Mouse (Mus musculus) bone marrow macrophage, adult 2 months (primary cell): ENCODE measurements around the gene Foxn3. TPM values are rescaled to one million over a fixed set of nuclear protein-coding genes. Genes with fewer than 3 reads are reported as not detected.
"Not testable (repeated sequence)": the region's sequence is repeated elsewhere in the genome, so short reads cannot be mapped to it uniquely, and the experiment has no call there.

Experiments used
- H3K27ac ChIP-seq: 2 replicates; pipeline ENCODE4 v1.5.1; 2012; ENCODE audit warnings: low read depth, low read length; ENCODE audit not compliant: insufficient read depth
- H3K4me1 ChIP-seq: 2 replicates; pipeline ENCODE4 v1.6.1; 2012; ENCODE audit warnings: low read length; ENCODE audit not compliant: control insufficient read depth, insufficient read depth
- H3K4me3 ChIP-seq: 2 replicates; pipeline ENCODE4 v1.5.1; 2012; ENCODE audit warnings: mild to moderate bottlenecking, low read length, moderate library complexity; ENCODE audit not compliant: insufficient read depth
- CTCF ChIP-seq: IDR thresholded peaks from 2 replicates; pipeline ENCODE4 v1.5.1; 2012; ENCODE audit warnings: low read depth, mild to moderate bottlenecking, low read length, moderate library complexity
- POLR2A ChIP-seq: IDR thresholded peaks from 2 replicates; pipeline ENCODE4 v1.6.1; 2012; ENCODE audit warnings: mild to moderate bottlenecking, low read depth, low read length, borderline replicate concordance
- polyA plus RNA-seq: library from polyadenylated mRNA; stranded (reverse); fragments of >200 nt; gene quantifications from 2 replicates; pipeline ENCODE4 v1.2.4, GENCODE M21; 2012; ENCODE audit not compliant: missing spikeins, insufficient read depth, insufficient read length

The Foxn3 gene
- polyA plus RNA-seq, 1 experiment = 27.7 TPM

- Histone ChIP-seq H3K4me1 (no peaks in the 10 kb centered on the region), H3K4me3 (no peak overlapping the region), H3K27ac (no peak overlapping the region)
- TF ChIP-seq CTCF (no peak), POLR2A (no peak)
These were observed 367.7 kb downstream of the Foxn3 start for GRCm38 (mm10) chr12:99195655-99196054.

GRCm38 (mm10) chr12:99194120-99194519 is 369.3 kb downstream of the Foxn3 start:
- H3K27ac ChIP-seq, H3K4me3 ChIP-seq, H3K4me1 ChIP-seq: not testable (repeated sequence)

- TF ChIP-seq POLR2A (no peak), CTCF (no peak)
- Histone ChIP-seq H3K4me3 (no peak overlapping the region), H3K4me1 (no peaks in the 10 kb centered on the region), H3K27ac (no peak overlapping the region)
These were observed 375.7 kb downstream of the Foxn3 start for GRCm38 (mm10) chr12:99187671-99188070.

GRCm38 (mm10) chr12:99186239-99186638 is 377.1 kb downstream of the Foxn3 start:
- Histone ChIP-seq H3K4me1 (no peaks in the 10 kb centered on the region), H3K27ac (no peak overlapping the region), H3K4me3 (no peak overlapping the region)
- TF ChIP-seq POLR2A (no peak), CTCF (no peak)

- Histone ChIP-seq H3K4me3 (no peak overlapping the region), H3K27ac (no peak overlapping the region), H3K4me1 (no peaks in the 10 kb centered on the region)
- TF ChIP-seq POLR2A (no peak), CTCF (no peak)
These were observed 380.1 kb downstream of the Foxn3 start for GRCm38 (mm10) chr12:99183261-99183792.

GRCm38 (mm10) chr12:99182338-99182737 is 381.0 kb downstream of the Foxn3 start:
- Histone ChIP-seq H3K4me1 (no peaks in the 10 kb centered on the region), H3K27ac (no peak overlapping the region), H3K4me3 (no peak overlapping the region)
- TF ChIP-seq POLR2A (no peak), CTCF (no peak)

- Histone ChIP-seq H3K4me3 (no peak overlapping the region), H3K4me1 (no peaks in the 10 kb centered on the region), H3K27ac (no peak overlapping the region)
- TF ChIP-seq POLR2A = no peak
- no peak for TF ChIP-seq CTCF
These were observed 383.1 kb downstream of the Foxn3 start for GRCm38 (mm10) chr12:99180234-99180824.

- H3K4me3 ChIP-seq = no peak overlapping the region
- no peak overlapping the region for H3K27ac ChIP-seq
- no peaks in the 10 kb centered on the region for H3K4me1 ChIP-seq
- TF ChIP-seq POLR2A (no peak), CTCF (no peak)
These were observed 388.3 kb downstream of the Foxn3 start for GRCm38 (mm10) chr12:99174979-99175621.

GRCm38 (mm10) chr12:99172170-99172569 is 391.2 kb downstream of the Foxn3 start:
- Histone ChIP-seq H3K27ac (no peak overlapping the region), H3K4me1 (no peaks in the 10 kb centered on the region), H3K4me3 (no peak overlapping the region)
- TF ChIP-seq CTCF = no peak

- TF ChIP-seq CTCF (no peak), POLR2A (no peak)
- H3K4me1 ChIP-seq = no peaks in the 10 kb centered on the region
- H3K4me3 ChIP-seq = no peak overlapping the region
- H3K27ac ChIP-seq = no peak overlapping the region
These were observed 393.5 kb downstream of the Foxn3 start for GRCm38 (mm10) chr12:99169925-99170324.

- peaks cover 8% of the 10 kb centered on the region; the same call in 1 of the 2 replicates for H3K4me1 ChIP-seq
- H3K27ac ChIP-seq = no peak overlapping the region
These were observed 397.3 kb downstream of the Foxn3 start for GRCm38 (mm10) chr12:99166091-99166490.

More at GRCm38 (mm10) chr12:99166091-99166490, 397.3 kb downstream of the Foxn3 start:
- TF ChIP-seq POLR2A (no peak), CTCF (no peak)
- H3K4me3 ChIP-seq = no peak overlapping the region
